In the genomic region with DNA sequence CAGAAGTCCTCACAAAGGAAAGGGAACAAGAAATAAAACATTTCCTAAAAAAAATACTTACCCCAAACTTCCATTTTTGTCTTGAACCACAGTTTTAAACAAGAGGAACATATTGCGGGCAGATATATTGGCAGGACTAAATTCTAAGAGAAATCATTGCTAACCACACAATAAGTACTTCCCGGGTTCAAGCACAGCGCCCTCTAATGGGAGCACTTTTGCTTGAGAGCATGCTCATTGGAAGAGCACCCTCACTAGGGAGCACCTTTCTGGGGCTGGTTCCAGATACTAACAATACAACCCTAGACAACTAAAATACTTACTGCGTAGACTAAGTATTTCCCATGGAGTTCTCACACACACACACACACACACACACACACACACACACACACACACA, we compare ENCODE assay signal across 23 mouse cellular contexts. TPM values are rescaled to one million over a fixed set of nuclear protein-coding genes. Genes with fewer than 3 reads are reported as not detected.
DNase-seq lines count a peak whose midpoint lies in the region; ATAC-seq and TF ChIP-seq lines count a peak whose summit lies in the region.
"Had no signal": no experiment of that assay in that cellular context is flagged by ENCODE, and none has a peak within 500 bp of the region (broad histone marks: within the 10 kb centered on the region; RNA-seq: fewer than 3 reads in every experiment).

No protein-coding gene starts in this region.

- DNase-seq in gastrocnemius, adult 2 months: no peak
- no peak for DNase-seq in gastrocnemius, postnatal 25 days
- DNase-seq in lung, embryonic 14.5 days: no peak
- DNase-seq in lung, postnatal 10 days: no peak
- no peak for DNase-seq in left cerebral cortex, adult 2 months (ENCODE audit: extremely low spot score in 1 of 2, low spot score in 2 of 2)
- DNase-seq: adrenal gland, postnatal 14 days; cerebellum, adult 11-12 months; cerebellum, adult 9-10 months; cerebellum, postnatal 25 days; forebrain, postnatal 0 days; heart, adult 18-20 months; heart, postnatal 14 days had no signal

- intact Hi-C loops in gastrocnemius, adult 2 months (cut with DNase I): no loop called here
- intact Hi-C loops in left cerebral cortex, adult 2 months (cut with DNase I): loop anchor here (5.0 kb wide), 1 partner anchor 50 kb away; no protein-coding TSS in a partner anchor

- H3K4me3 ChIP-seq in gastrocnemius, adult 2 months: no peak overlapping the region
- H3K4me3 ChIP-seq in lung, embryonic 14.5 days (ENCODE audit: low read depth, low read length): no peak overlapping the region
- no peak overlapping the region for H3K4me3 ChIP-seq in ES-Bruce4 (ENCODE audit: low read depth, low read length)
- H3K4me3 ChIP-seq in bone marrow macrophage, adult 2 months (ENCODE audit: insufficient read depth, low read length): no peak overlapping the region
- H3K4me3 ChIP-seq in kidney, embryonic 15.5 days (replicated peaks): no peak overlapping the region
- H3K4me3 ChIP-seq in left cerebral cortex, adult 2 months: no peak overlapping the region
- H3K4me3 ChIP-seq: embryonic facial prominence, embryonic 10.5 days; forebrain, embryonic 13.5 days; heart, embryonic 15.5 days; hindbrain, embryonic 10.5 days; intestine, embryonic 15.5 days had no signal

- H3K4me2 ChIP-seq in lung, embryonic 14.5 days: no peak overlapping the region
- no peak overlapping the region for H3K4me2 ChIP-seq in kidney, embryonic 15.5 days
- H3K4me2 ChIP-seq: hindbrain, embryonic 14.5 days; intestine, embryonic 15.5 days had no signal

- TF ChIP-seq EP300 in ES-Bruce4 (IDR thresholded peaks at IDR 0.05; ENCODE audit: insufficient read depth, low read depth, low read length): no peak

- TF ChIP-seq POLR2A in ES-Bruce4 (IDR thresholded peaks at IDR 0.05; ENCODE audit: insufficient read depth, low read length): no peak
- no peak for TF ChIP-seq POLR2A in bone marrow macrophage, adult 2 months (IDR thresholded peaks at IDR 0.05; ENCODE audit: borderline replicate concordance, low read depth, low read length)

- no peak for TF ChIP-seq CTCF in gastrocnemius, adult 2 months (IDR thresholded peaks at IDR 0.05)
- TF ChIP-seq CTCF in lung, embryonic 14.5 days (IDR thresholded peaks at IDR 0.05; ENCODE audit: low read depth): peak; percentile 20
- TF ChIP-seq CTCF in ES-Bruce4 (IDR thresholded peaks at IDR 0.05; ENCODE audit: low read depth, low read length): peak; percentile 37
- no peak for TF ChIP-seq CTCF in bone marrow macrophage, adult 2 months (IDR thresholded peaks at IDR 0.05; ENCODE audit: low read depth, low read length)
- TF ChIP-seq CTCF in left cerebral cortex, adult 2 months (IDR thresholded peaks at IDR 0.05): no peak; the same call in 1 of the 2 replicates

- no peak for ATAC-seq in lung, embryonic 14.5 days (ENCODE audit: insufficient read depth)
- no peak for ATAC-seq in kidney, embryonic 15.5 days (replicated peaks; ENCODE audit: low FRiP score)
- ATAC-seq: activated CD4-positive, CD25-positive, alpha-beta regulatory T cell, adult 4 months; forebrain, postnatal 0 days; intestine, embryonic 15.5 days had no signal

- no peaks in the 10 kb centered on the region for H3K9me3 ChIP-seq in lung, embryonic 14.5 days (ENCODE audit: low read depth, low read length)
- H3K9me3 ChIP-seq in ES-Bruce4 (replicated peaks; ENCODE audit: control insufficient read depth, insufficient read depth, low read length, poor library complexity, severe bottlenecking): no peaks in the 10 kb centered on the region; the same call in 1 of the 2 replicates
- H3K9me3 ChIP-seq in kidney, embryonic 15.5 days (replicated peaks): no peaks in the 10 kb centered on the region
- H3K9me3 ChIP-seq: embryonic facial prominence, embryonic 10.5 days; forebrain, embryonic 13.5 days; G1E; heart, embryonic 15.5 days; hindbrain, embryonic 10.5 days; intestine, embryonic 15.5 days had no signal

- WGBS in lung, embryonic 14.5 days: 79% methylated on average over 4 of the region's 4 CpGs
- WGBS in kidney, embryonic 15.5 days: 82% methylated on average over 4 of the region's 4 CpGs

- no peaks in the 10 kb centered on the region for H3K27me3 ChIP-seq in lung, embryonic 14.5 days (ENCODE audit: insufficient read depth, low read length)
- no peaks in the 10 kb centered on the region for H3K27me3 ChIP-seq in ES-Bruce4 (ENCODE audit: control insufficient read depth, insufficient read depth, low read length, poor library complexity, severe bottlenecking)
- H3K27me3 ChIP-seq in kidney, embryonic 15.5 days: no peaks in the 10 kb centered on the region
- H3K27me3 ChIP-seq: forebrain, embryonic 13.5 days; heart, embryonic 15.5 days; intestine, embryonic 15.5 days had no signal

- H3K27ac ChIP-seq in gastrocnemius, adult 2 months: 0 out of 2 replicates have a peak overlapping the region, but pooled peaks have one; percentile 3
- no peak overlapping the region for H3K27ac ChIP-seq in lung, embryonic 14.5 days (ENCODE audit: low read depth)
- no peak overlapping the region for H3K27ac ChIP-seq in ES-Bruce4 (ENCODE audit: insufficient read depth, low read length)
- peak overlapping the region; percentile 33 for H3K27ac ChIP-seq in bone marrow macrophage, adult 2 months (ENCODE audit: insufficient read depth, low read depth, low read length)
- no peak overlapping the region for H3K27ac ChIP-seq in kidney, embryonic 15.5 days
- no peak overlapping the region for H3K27ac ChIP-seq in left cerebral cortex, adult 2 months
- H3K27ac ChIP-seq: embryonic facial prominence, embryonic 10.5 days; forebrain, embryonic 13.5 days; heart, embryonic 15.5 days; hindbrain, embryonic 10.5 days; hindbrain, embryonic 14.5 days; intestine, embryonic 15.5 days had no signal

- no peak overlapping the region for H3K9ac ChIP-seq in lung, embryonic 14.5 days
- H3K9ac ChIP-seq in ES-Bruce4 (ENCODE audit: low read depth, poor library complexity, severe bottlenecking): no peak overlapping the region
- no peak overlapping the region for H3K9ac ChIP-seq in kidney, embryonic 15.5 days
- H3K9ac ChIP-seq: forebrain, embryonic 13.5 days; forebrain, postnatal 0 days; heart, embryonic 15.5 days; hindbrain, embryonic 14.5 days; intestine, embryonic 15.5 days had no signal

- H3K36me3 ChIP-seq in lung, embryonic 14.5 days (ENCODE audit: insufficient read depth): no peaks in the 10 kb centered on the region
- no peaks in the 10 kb centered on the region for H3K36me3 ChIP-seq in ES-Bruce4 (ENCODE audit: control insufficient read depth, insufficient read depth, low read length, poor library complexity, severe bottlenecking)
- H3K36me3 ChIP-seq in kidney, embryonic 15.5 days: no peaks in the 10 kb centered on the region
- H3K36me3 ChIP-seq: embryonic facial prominence, embryonic 10.5 days; G1E; heart, embryonic 15.5 days; hindbrain, embryonic 10.5 days; intestine, embryonic 15.5 days had no signal

- peaks cover 7% of the 10 kb centered on the region for H3K4me1 ChIP-seq in lung, embryonic 14.5 days (ENCODE audit: insufficient read depth)
- peaks cover 3% of the 10 kb centered on the region for H3K4me1 ChIP-seq in ES-Bruce4 (ENCODE audit: control insufficient read depth, insufficient read depth, low read length)
- H3K4me1 ChIP-seq in bone marrow macrophage, adult 2 months (ENCODE audit: control insufficient read depth, insufficient read depth, low read length): peaks cover 13% of the 10 kb centered on the region
- peaks cover 4% of the 10 kb centered on the region; the same call in 1 of the 2 replicates for H3K4me1 ChIP-seq in kidney, embryonic 15.5 days
- H3K4me1 ChIP-seq: embryonic facial prominence, embryonic 10.5 days; forebrain, embryonic 13.5 days; hindbrain, embryonic 10.5 days; intestine, embryonic 15.5 days had no signal

RNA-seq across cellular contexts. Expression of gene Fermt2, which starts 22.5 kb away (rescaled TPM):
- total RNA-seq in gastrocnemius, adult 2 months (2021): 100 to 1,000 TPM; 214 to 243 TPM
- total RNA-seq in gastrocnemius, postnatal 25 days (2021): 100 to 1,000 TPM; 179 to 224 TPM
- polyA plus RNA-seq in lung, embryonic 14.5 days (2014; fragmentation: Nextera tagmentation; extraction: Ambion mirVana): 209 and 229 TPM in 2 replicates
- 94.3 and 95.9 TPM in 2 replicates for polyA plus RNA-seq in ES-Bruce4 (2011; ENCODE audit: insufficient read depth, insufficient read length, low read depth, missing spikeins)
- polyA plus RNA-seq in bone marrow macrophage, adult 2 months (2012; ENCODE audit: insufficient read depth, insufficient read length, missing spikeins): 1.5 and 1.7 TPM in 2 replicates
- 168 and 181 TPM in 2 replicates for polyA plus RNA-seq in kidney, embryonic 15.5 days (2015; fragmentation: Nextera tagmentation; extraction: Ambion mirVana)
- total RNA-seq in left cerebral cortex, adult 2 months (2021): 100 to 1,000 TPM in 1 of 2 experiments, 10 to 100 TPM in 1; 98.1 to 105 TPM
- polyA plus RNA-seq: G1E had no signal

Comparison
In these comparisons a context has a peak if more than half of its experiments do, and no peak if none do; other contexts are left out.
1. H3K27ac ChIP-seq: peak in gastrocnemius, adult 2 months (single experiment) and bone marrow macrophage, adult 2 months (single experiment); none in lung, embryonic 14.5 days (single experiment), ES-Bruce4 (single experiment), kidney, embryonic 15.5 days (single experiment) and left cerebral cortex, adult 2 months (single experiment).
2. CTCF ChIP-seq: peak in lung, embryonic 14.5 days (single experiment) and ES-Bruce4 (single experiment); none in gastrocnemius, adult 2 months (single experiment), bone marrow macrophage, adult 2 months (single experiment) and left cerebral cortex, adult 2 months (single experiment).
3. RNA of gene Fermt2, which starts 22.5 kb away (polyA plus RNA-seq): 209 to 229 TPM in lung, embryonic 14.5 days, 168 to 181 TPM in kidney, embryonic 15.5 days and 94.3 to 95.9 TPM in ES-Bruce4; 1.5 to 1.7 TPM in bone marrow macrophage, adult 2 months; every median in the first group is over 10 times any median in the second.